Mouse (Mus musculus) embryonic facial prominence, embryonic 12.5 days (tissue): ENCODE measurements around the gene Bmt2. TPM values are rescaled to one million over a fixed set of nuclear protein-coding genes. Genes with fewer than 3 reads are reported as not detected.

Experiments used
- ATAC-seq: fragments of 200-750 bp; cut with Nextera tagmentation; 2 replicates; pipeline ENCODE4 v1.8.0; 2017; ENCODE audit not compliant: insufficient number of reproducible peaks, insufficient read depth, low FRiP score, low TSS enrichment
- H3K27ac ChIP-seq: fragments of 300-500 bp; sonication (generic); 2 replicates; pipeline ENCODE4 v1.5.1; 2016; ENCODE audit warnings: mild to moderate bottlenecking
- H3K27me3 ChIP-seq: fragments of 300-500 bp; sonication (generic); 2 replicates; pipeline ENCODE4 v1.6.1; 2016; ENCODE audit warnings: mild to moderate bottlenecking, moderate library complexity
- H3K36me3 ChIP-seq: fragments of 300-500 bp; sonication (generic); 2 replicates; pipeline ENCODE4 v1.6.1; 2016; ENCODE audit warnings: mild to moderate bottlenecking
- H3K4me1 ChIP-seq: fragments of 300-500 bp; sonication (generic); 2 replicates; pipeline ENCODE4 v1.6.1; 2016
- H3K4me2 ChIP-seq: fragments of 300-500 bp; sonication (generic); replicated peaks from 2 replicates; pipeline ENCODE4 v1.6.1; 2016; ENCODE audit warnings: mild to moderate bottlenecking, moderate library complexity
- H3K4me3 ChIP-seq: fragments of 300-500 bp; sonication (generic); 2 replicates; pipeline ENCODE4 v1.5.1; 2016; ENCODE audit warnings: mild to moderate bottlenecking
- H3K9ac ChIP-seq: fragments of 300-500 bp; sonication (generic); 2 replicates; pipeline ENCODE4 v1.6.1; 2016; ENCODE audit warnings: mild to moderate bottlenecking, moderate library complexity
- H3K9me3 ChIP-seq: fragments of 300-500 bp; sonication (generic); 2 replicates; pipeline ENCODE4 v1.6.1; 2016; ENCODE audit warnings: mild to moderate bottlenecking, moderate library complexity
- WGBS: fragments of 180-500 bp; shearing (Covaris S2); methylation state at CpG from one replicate; pipeline ENCODE4 v1.1.7; 2016; 5-methylcytosine and 5-hydroxymethylcytosine counted together
- polyA plus RNA-seq: library from polyadenylated mRNA; unstranded; fragments of >200 nt; fragmentation: Nextera tagmentation; extraction: Ambion mirVana; gene quantifications from 2 replicates; pipeline ENCODE4 v1.2.1, GENCODE M21; 2016

Gene Bmt2
- polyA plus RNA-seq, 1 experiment from 2014 or later = 23.6 TPM

GRCm38 (mm10) chr6:13674600-13675305 lies 3.0 kb downstream of the Bmt2 start:
- Histone ChIP-seq H3K4me3 (no peak overlapping the region), H3K36me3 (no peaks in the 10 kb centered on the region), H3K27ac (no peak overlapping the region), H3K9me3 (no peaks in the 10 kb centered on the region), H3K27me3 (no peaks in the 10 kb centered on the region), H3K4me1 (no peaks in the 10 kb centered on the region), H3K4me2 (no peak overlapping the region), H3K9ac (no peak overlapping the region)
- WGBS = 87% methylated on average over 5 of the region's 5 CpGs
- ATAC-seq = no peak

GRCm38 (mm10) chr6:13665646-13666045 lies 12.1 kb downstream of the Bmt2 start:
- Histone ChIP-seq H3K4me2 (no peak overlapping the region), H3K9me3 (no peaks in the 10 kb centered on the region), H3K4me1 (no peaks in the 10 kb centered on the region), H3K27ac (no peak overlapping the region), H3K36me3 (peaks cover 13% of the 10 kb centered on the region; the same call in 1 of the 2 replicates), H3K9ac (no peak overlapping the region), H3K4me3 (no peak overlapping the region), H3K27me3 (no peaks in the 10 kb centered on the region)
- ATAC-seq = no peak
- WGBS = 83% methylated on average over 7 of the region's 7 CpGs

- H3K36me3 ChIP-seq = peaks cover 10% of the 10 kb centered on the region; the same call in 1 of the 2 replicates
- H3K4me1 ChIP-seq = no peaks in the 10 kb centered on the region
- WGBS = 93% methylated on average over 2 of the region's 2 CpGs
- H3K9me3 ChIP-seq = no peaks in the 10 kb centered on the region
- H3K9ac ChIP-seq = no peak overlapping the region
- H3K27me3 ChIP-seq = no peaks in the 10 kb centered on the region
- no peak overlapping the region for H3K27ac ChIP-seq
- ATAC-seq = no peak
- H3K4me3 ChIP-seq = no peak overlapping the region
- no peak overlapping the region for H3K4me2 ChIP-seq
Measured at GRCm38 (mm10) chr6:13658016-13658415, 19.8 kb downstream of the Bmt2 start.

GRCm38 (mm10) chr6:13654081-13654480 lies 23.7 kb downstream of the Bmt2 start:
- no peak overlapping the region for H3K4me2 ChIP-seq
- H3K9ac ChIP-seq = no peak overlapping the region
- peaks cover 8% of the 10 kb centered on the region; the same call in 1 of the 2 replicates for H3K36me3 ChIP-seq
- no peak overlapping the region for H3K4me3 ChIP-seq
- no peaks in the 10 kb centered on the region for H3K9me3 ChIP-seq
- no peaks in the 10 kb centered on the region for H3K27me3 ChIP-seq
- no peak for ATAC-seq
- no peaks in the 10 kb centered on the region for H3K4me1 ChIP-seq
- no peak overlapping the region for H3K27ac ChIP-seq

- Histone ChIP-seq H3K9me3 (peaks cover 7% of the 10 kb centered on the region; the same call in 1 of the 2 replicates), H3K27ac (no peak overlapping the region), H3K9ac (no peak overlapping the region), H3K4me1 (no peaks in the 10 kb centered on the region), H3K36me3 (peaks cover 18% of the 10 kb centered on the region; the same call in 1 of the 2 replicates), H3K4me3 (no peak overlapping the region), H3K27me3 (no peaks in the 10 kb centered on the region), H3K4me2 (no peak overlapping the region)
- no peak for ATAC-seq
- 93% methylated on average over 3 of the region's 3 CpGs for WGBS
Measured at GRCm38 (mm10) chr6:13652284-13652683, 25.5 kb downstream of the Bmt2 start.

GRCm38 (mm10) chr6:13650854-13651253 lies 26.9 kb downstream of the Bmt2 start:
- WGBS = 98% methylated on average over 3 of the region's 3 CpGs
- H3K4me2 ChIP-seq = no peak overlapping the region
- no peaks in the 10 kb centered on the region for H3K4me1 ChIP-seq
- peaks cover 18% of the 10 kb centered on the region; the same call in 1 of the 2 replicates for H3K36me3 ChIP-seq
- H3K27ac ChIP-seq = no peak overlapping the region
- no peaks in the 10 kb centered on the region for H3K27me3 ChIP-seq
- no peak for ATAC-seq
- no peak overlapping the region for H3K9ac ChIP-seq
- H3K9me3 ChIP-seq = peaks cover 7% of the 10 kb centered on the region; the same call in 1 of the 2 replicates
- H3K4me3 ChIP-seq = no peak overlapping the region

GRCm38 (mm10) chr6:13648305-13648704 lies 29.5 kb downstream of the Bmt2 start:
- no peak for ATAC-seq
- Histone ChIP-seq H3K27me3 (no peaks in the 10 kb centered on the region), H3K27ac (no peak overlapping the region), H3K9ac (no peak overlapping the region), H3K36me3 (peaks cover 18% of the 10 kb centered on the region; the same call in 1 of the 2 replicates), H3K4me1 (no peaks in the 10 kb centered on the region), H3K4me2 (no peak overlapping the region), H3K4me3 (no peak overlapping the region), H3K9me3 (peaks cover 7% of the 10 kb centered on the region; the same call in 1 of the 2 replicates)

- ATAC-seq = peak; percentile 60; the same call in 1 of the 2 replicates
- 64% methylated on average over 3 of the region's 3 CpGs for WGBS
- H3K27me3 ChIP-seq = no peaks in the 10 kb centered on the region
Measured at GRCm38 (mm10) chr6:13636582-13636989, 41.2 kb downstream of the Bmt2 start.

GRCm38 (mm10) chr6:13632571-13632970 lies 45.2 kb downstream of the Bmt2 start:
- Histone ChIP-seq H3K27ac (no peak overlapping the region), H3K9me3 (no peaks in the 10 kb centered on the region), H3K36me3 (peaks cover 9% of the 10 kb centered on the region; the same call in 1 of the 2 replicates), H3K9ac (no peak overlapping the region), H3K4me3 (no peak overlapping the region), H3K4me1 (peaks cover 3% of the 10 kb centered on the region; the same call in 1 of the 2 replicates), H3K4me2 (no peak overlapping the region), H3K27me3 (no peaks in the 10 kb centered on the region)
- 45% methylated on average over 1 of the region's 1 CpGs for WGBS
- ATAC-seq = peak; percentile 41; the same call in 1 of the 2 replicates

More at GRCm38 (mm10) chr6:13636582-13636989, 41.2 kb downstream of the Bmt2 start:
- Histone ChIP-seq H3K9ac (no peak overlapping the region), H3K36me3 (peaks cover 5% of the 10 kb centered on the region; the same call in 1 of the 2 replicates), H3K4me2 (no peak overlapping the region), H3K4me1 (peaks cover 3% of the 10 kb centered on the region; the same call in 1 of the 2 replicates), H3K9me3 (no peaks in the 10 kb centered on the region), H3K27ac (no peak overlapping the region), H3K4me3 (no peak overlapping the region)

- Histone ChIP-seq H3K4me3 (no peak overlapping the region), H3K27ac (no peak overlapping the region), H3K36me3 (peaks cover 9% of the 10 kb centered on the region; the same call in 1 of the 2 replicates), H3K9ac (no peak overlapping the region), H3K4me2 (no peak overlapping the region), H3K4me1 (peaks cover 3% of the 10 kb centered on the region; the same call in 1 of the 2 replicates), H3K9me3 (no peaks in the 10 kb centered on the region), H3K27me3 (no peaks in the 10 kb centered on the region)
- ATAC-seq = no peak
- 70% methylated on average over 2 of the region's 2 CpGs for WGBS
Measured at GRCm38 (mm10) chr6:13630607-13631006, 47.2 kb downstream of the Bmt2 start.

GRCm38 (mm10) chr6:13619618-13620017 lies 58.1 kb downstream of the Bmt2 start:
- H3K4me3 ChIP-seq = no peak overlapping the region
- no peak for ATAC-seq
- H3K9ac ChIP-seq = no peak overlapping the region
- no peak overlapping the region for H3K4me2 ChIP-seq
- H3K27me3 ChIP-seq = no peaks in the 10 kb centered on the region
- no peak overlapping the region for H3K27ac ChIP-seq
- 85% methylated on average over 2 of the region's 2 CpGs for WGBS
- H3K4me1 ChIP-seq = no peaks in the 10 kb centered on the region
- H3K9me3 ChIP-seq = no peaks in the 10 kb centered on the region
- H3K36me3 ChIP-seq = 0 out of 2 replicates have a peak, but pooled peaks cover 4% of the 10 kb centered on the region

GRCm38 (mm10) chr6:13617110-13617509 lies 60.7 kb downstream of the Bmt2 start:
- no peaks in the 10 kb centered on the region for H3K27me3 ChIP-seq
- H3K27ac ChIP-seq = no peak overlapping the region
- no peak overlapping the region for H3K4me2 ChIP-seq
- no peaks in the 10 kb centered on the region for H3K9me3 ChIP-seq
- no peak for ATAC-seq
- no peaks in the 10 kb centered on the region for H3K4me1 ChIP-seq
- no peak overlapping the region for H3K9ac ChIP-seq
- 88% methylated on average over 3 of the region's 3 CpGs for WGBS
- H3K36me3 ChIP-seq = 0 out of 2 replicates have a peak, but pooled peaks cover 3% of the 10 kb centered on the region
- H3K4me3 ChIP-seq = no peak overlapping the region
